ENCODE assay signal across 8 mouse cellular contexts in genomic region chr7:31208237-31209054, GRCm38 (mm10). TPM values are rescaled to one million over a fixed set of nuclear protein-coding genes. Genes with fewer than 3 reads are reported as not detected.
DNase-seq lines count a peak whose midpoint lies in the region; ATAC-seq and TF ChIP-seq lines count a peak whose summit lies in the region.

No protein-coding gene starts in this region.

- ATAC-seq in cerebellum, adult (ENCODE audit: insufficient number of reproducible peaks, low FRiP score, low TSS enrichment), result peak; percentile 72
- peak; percentile 94 for ATAC-seq in forebrain, embryonic 13.5 days
- ATAC-seq in heart, postnatal 0 days (ENCODE audit: insufficient read depth, low read depth), result peak; percentile 58
- ATAC-seq in liver, embryonic 14.5 days (ENCODE audit: insufficient read depth), result peak; percentile 57
- ATAC-seq in neural tube, embryonic 11.5 days (ENCODE audit: insufficient read depth, low FRiP score, low TSS enrichment), result peak; percentile 85
- ATAC-seq in stomach, embryonic 16.5 days (ENCODE audit: insufficient read depth, low FRiP score), result peak; percentile 68; the same call in 1 of the 2 replicates

- dilution Hi-C loops in CH12.LX (cut with MboI; ENCODE audit: extremely low pct_ligation_motif_present, extremely low pct_unique_long_range_greater_than_20kb, low sequenced_read_pairs), result no loop called here

- peak overlapping the region; percentile 82 for H3K9ac ChIP-seq in CH12.LX (ENCODE audit: insufficient read depth, low read depth)
- peak overlapping the region; percentile 74 for H3K9ac ChIP-seq in forebrain, embryonic 13.5 days
- H3K9ac ChIP-seq in heart, postnatal 0 days (replicated peaks; ENCODE audit: low read depth, low read length), result peak overlapping the region; percentile 51
- H3K9ac ChIP-seq in liver, embryonic 14.5 days (replicated peaks), result peak overlapping the region; percentile 19; the same call in 1 of the 2 replicates
- H3K9ac ChIP-seq in neural tube, embryonic 11.5 days (ENCODE audit: low read length), result peak overlapping the region; percentile 49
- H3K9ac ChIP-seq in stomach, embryonic 16.5 days (ENCODE audit: low read length), result peak overlapping the region; percentile 84

- H3K27ac ChIP-seq in CH12.LX (ENCODE audit: insufficient read depth, low read depth), result no peak overlapping the region
- no peak overlapping the region for H3K27ac ChIP-seq in forebrain, embryonic 13.5 days
- no peak overlapping the region for H3K27ac ChIP-seq in heart, postnatal 0 days (ENCODE audit: low read depth)
- no peak overlapping the region for H3K27ac ChIP-seq in liver, embryonic 14.5 days
- no peak overlapping the region for H3K27ac ChIP-seq in neural tube, embryonic 11.5 days (ENCODE audit: low read depth, low read length)
- H3K27ac ChIP-seq in stomach, embryonic 16.5 days (ENCODE audit: low read length), result no peak overlapping the region

- TF ChIP-seq RAD21 in CH12.LX (IDR thresholded peaks at IDR 0.05; ENCODE audit: low read depth, low read length), result no peak

- 33% methylated on average over 34 of the region's 34 CpGs for WGBS in forebrain, embryonic 13.5 days
- WGBS in heart, postnatal 0 days, result 31% methylated on average over 34 of the region's 34 CpGs
- 32% methylated on average over 34 of the region's 34 CpGs for WGBS in liver, embryonic 14.5 days (ENCODE audit: insufficient replicate concordance)
- 36% methylated on average over 34 of the region's 34 CpGs for WGBS in neural tube, embryonic 11.5 days
- WGBS in stomach, embryonic 16.5 days, result 32% methylated on average over 34 of the region's 34 CpGs

- H3K79me2 ChIP-seq in CH12.LX (replicated peaks; ENCODE audit: control insufficient read depth, extremely low read depth, insufficient read depth, poor library complexity, severe bottlenecking), result no peaks in the 10 kb centered on the region

- peak overlapping the region; percentile 73; the same call in 1 of the 2 replicates for H3K4me2 ChIP-seq in CH12.LX (ENCODE audit: insufficient read depth, low read depth, poor library complexity, severe bottlenecking)
- H3K4me2 ChIP-seq in forebrain, embryonic 13.5 days, result peak overlapping the region; percentile 69
- H3K4me2 ChIP-seq in heart, postnatal 0 days (ENCODE audit: low read depth, low read length), result peak overlapping the region; percentile 69
- H3K4me2 ChIP-seq in liver, embryonic 14.5 days (ENCODE audit: low read depth), result peak overlapping the region; percentile 62
- H3K4me2 ChIP-seq in neural tube, embryonic 11.5 days (ENCODE audit: low read depth), result peak overlapping the region; percentile 56
- H3K4me2 ChIP-seq in stomach, embryonic 16.5 days (ENCODE audit: low read depth, low read length), result peak overlapping the region; percentile 70

- H3K36me3 ChIP-seq in CH12.LX (replicated peaks in 1 of 2; ENCODE audit: control insufficient read depth in 1 of 2, insufficient read depth in 1 of 2, low read length in 1 of 2), result peaks cover 16 to 28% of the 10 kb centered on the region in 2 experiments
- peaks cover 5% of the 10 kb centered on the region; the same call in 1 of the 2 replicates for H3K36me3 ChIP-seq in forebrain, embryonic 13.5 days (ENCODE audit: poor library complexity, severe bottlenecking)
- H3K36me3 ChIP-seq in heart, postnatal 0 days (replicated peaks; ENCODE audit: control insufficient read depth, insufficient read depth, low read length), result no peaks in the 10 kb centered on the region
- no peaks in the 10 kb centered on the region for H3K36me3 ChIP-seq in liver, embryonic 14.5 days (replicated peaks; ENCODE audit: control insufficient read depth, insufficient read depth, low read depth)
- H3K36me3 ChIP-seq in neural tube, embryonic 11.5 days (ENCODE audit: control insufficient read depth, insufficient read depth, low read length), result no peaks in the 10 kb centered on the region
- no peaks in the 10 kb centered on the region for H3K36me3 ChIP-seq in stomach, embryonic 16.5 days (ENCODE audit: control insufficient read depth, insufficient read depth, low read length)

- H3K9me3 ChIP-seq in CH12.LX (replicated peaks; ENCODE audit: low read length), result peaks cover 2% of the 10 kb centered on the region
- no peaks in the 10 kb centered on the region for H3K9me3 ChIP-seq in forebrain, embryonic 13.5 days (replicated peaks)
- H3K9me3 ChIP-seq in heart, postnatal 0 days (replicated peaks; ENCODE audit: control insufficient read depth, low read length), result no peaks in the 10 kb centered on the region
- no peaks in the 10 kb centered on the region for H3K9me3 ChIP-seq in liver, embryonic 14.5 days (ENCODE audit: control insufficient read depth, low read length)
- peaks cover 3% of the 10 kb centered on the region; the same call in 1 of the 2 replicates for H3K9me3 ChIP-seq in neural tube, embryonic 11.5 days (ENCODE audit: control insufficient read depth, low read length)
- no peaks in the 10 kb centered on the region for H3K9me3 ChIP-seq in stomach, embryonic 16.5 days (replicated peaks; ENCODE audit: control insufficient read depth, low read length)

- peak overlapping the region; percentile 70 to 93 (median 80) for H3K4me3 ChIP-seq in CH12.LX (replicated peaks in 1 of 3; ENCODE audit: low read depth in 2 of 3, low read length in 2 of 3, poor library complexity in 1 of 3)
- H3K4me3 ChIP-seq in forebrain, embryonic 13.5 days, result peak overlapping the region; percentile 53
- peak overlapping the region; percentile 74 for H3K4me3 ChIP-seq in heart, postnatal 0 days (ENCODE audit: low read depth, low read length)
- peak overlapping the region; percentile 58 to 89 for H3K4me3 ChIP-seq in liver, embryonic 14.5 days (ENCODE audit: insufficient read depth in 1 of 2, low read depth in 2 of 2, low read length in 2 of 2)
- peak overlapping the region; percentile 62 for H3K4me3 ChIP-seq in neural tube, embryonic 11.5 days (ENCODE audit: low read depth, low read length)
- peak overlapping the region; percentile 78 for H3K4me3 ChIP-seq in stomach, embryonic 16.5 days (replicated peaks; ENCODE audit: low read length)

- in situ Hi-C loops in CH12.LX (cut with MboI; ENCODE audit: low pct_ligation_motif_present, low pct_unique_long_range_greater_than_20kb, low sequenced_read_pairs), result no loop called here

- TF ChIP-seq CTCF in CH12.LX (conservative IDR thresholded peaks at IDR 0.05 in 1 of 2, IDR thresholded peaks at IDR 0.05 in 1 of 2; ENCODE audit: low read depth in 2 of 2, low read length in 2 of 2), result peak in 1 of 2 experiments; percentile 37; a peak in 2 of 4 replicates
- TF ChIP-seq CTCF in heart, postnatal 0 days (IDR thresholded peaks at IDR 0.05; ENCODE audit: low read depth), result no peak
- TF ChIP-seq CTCF in liver, embryonic 14.5 days (IDR thresholded peaks at IDR 0.05; ENCODE audit: low read depth), result 0 out of 2 replicates have a peak, but pooled peaks have one; percentile 9

- peak; percentile 73 for TF ChIP-seq POLR2A in CH12.LX (IDR thresholded peaks at IDR 0.05; ENCODE audit: low read depth, low read length)

- TF ChIP-seq EP300 in CH12.LX (IDR thresholded peaks at IDR 0.05; ENCODE audit: low read length), result no peak
- no peak for TF ChIP-seq EP300 in heart, postnatal 0 days (IDR thresholded peaks at IDR 0.05; ENCODE audit: low read depth)
- no peak for TF ChIP-seq EP300 in liver, embryonic 14.5 days (IDR thresholded peaks at IDR 0.05; ENCODE audit: low read depth)

- DNase-seq in CH12.LX (ENCODE audit: extremely low read depth), result peak; percentile 91
- DNase-seq in heart, postnatal 0 days (ENCODE audit: low spot score), result peak; percentile 34
- peak; percentile 83 to 88 for DNase-seq in kidney, postnatal 36 days
- peak; percentile 57 to 61 (median 59) for DNase-seq in liver, embryonic 14.5 days (ENCODE audit: low read depth in 3 of 3, low spot score in 3 of 3)
- DNase-seq in neural tube, embryonic 11.5 days (ENCODE audit: low spot score), result peak; percentile 79

- H3K27me3 ChIP-seq in CH12.LX (replicated peaks), result peaks cover 28% of the 10 kb centered on the region
- H3K27me3 ChIP-seq in forebrain, embryonic 13.5 days, result no peaks in the 10 kb centered on the region
- H3K27me3 ChIP-seq in heart, postnatal 0 days (ENCODE audit: control insufficient read depth, insufficient read depth, low read length), result no peaks in the 10 kb centered on the region
- H3K27me3 ChIP-seq in liver, embryonic 14.5 days (ENCODE audit: control insufficient read depth, insufficient read depth, low read length), result no peaks in the 10 kb centered on the region
- H3K27me3 ChIP-seq in neural tube, embryonic 11.5 days (ENCODE audit: control insufficient read depth, insufficient read depth, low read length), result no peaks in the 10 kb centered on the region
- H3K27me3 ChIP-seq in stomach, embryonic 16.5 days (ENCODE audit: control insufficient read depth, insufficient read depth, low read length), result no peaks in the 10 kb centered on the region

- H3K4me1 ChIP-seq in CH12.LX (ENCODE audit: control insufficient read depth in 1 of 2, insufficient read depth in 2 of 2), result peaks cover 5 to 10% of the 10 kb centered on the region in 2 experiments
- peaks cover 10% of the 10 kb centered on the region for H3K4me1 ChIP-seq in forebrain, embryonic 13.5 days
- peaks cover 3% of the 10 kb centered on the region; the same call in 1 of the 2 replicates for H3K4me1 ChIP-seq in heart, postnatal 0 days (ENCODE audit: control insufficient read depth, insufficient read depth)
- H3K4me1 ChIP-seq in liver, embryonic 14.5 days (replicated peaks; ENCODE audit: control insufficient read depth in 2 of 2, insufficient read depth in 2 of 2, low read length in 1 of 2), result peaks cover 0 to 3% of the 10 kb centered on the region in 2 experiments; a peak in 1 of 4 replicates
- H3K4me1 ChIP-seq in neural tube, embryonic 11.5 days (ENCODE audit: control insufficient read depth, insufficient read depth, low read length), result no peaks in the 10 kb centered on the region
- H3K4me1 ChIP-seq in stomach, embryonic 16.5 days (ENCODE audit: control insufficient read depth, insufficient read depth, low read length), result peaks cover 4% of the 10 kb centered on the region; the same call in 1 of the 2 replicates

TF ChIP-seq in CH12.LX, 34 proteins besides CTCF, POLR2A, EP300 and RAD21 (continues in another document):
- TF ChIP-seq POLR2AphosphoS2 (IDR thresholded peaks at IDR 0.05; ENCODE audit: low read depth, low read length), result peak; percentile 69; the same call in 1 of the 2 replicates
- TF ChIP-seq CHD2 (IDR thresholded peaks at IDR 0.05; ENCODE audit: low read length), result no peak
- peak; percentile 68; the same call in 1 of the 2 replicates for TF ChIP-seq TCF12 (IDR thresholded peaks at IDR 0.05; ENCODE audit: low read depth, low read length)

RNA-seq across cellular contexts. Expression of gene Gramd1a, which starts 52.8 kb away (rescaled TPM):
- total RNA-seq in CH12.LX (2012; rRNA removed), result 66.6 and 86.0 TPM in 2 replicates
- total RNA-seq in CH12.LX (2014; rRNA removed), result 45.7 and 49.5 TPM in 2 replicates
- 70.0 and 90.7 TPM in 2 replicates for polyA plus RNA-seq in CH12.LX (2012; ENCODE audit: insufficient read length, low read depth)
- 171 and 189 TPM in 2 replicates for polyA plus RNA-seq in forebrain, embryonic 13.5 days (2015; fragmentation: Nextera tagmentation; extraction: Ambion mirVana)
- total RNA-seq in heart, postnatal 0 days (2014; rRNA removed; ENCODE audit: low replicate concordance), result 53.9 and 57.2 TPM in 2 replicates
- 25.9 and 27.0 TPM in 2 replicates for polyA plus RNA-seq in heart, postnatal 0 days (2015; fragmentation: Nextera tagmentation; extraction: Ambion mirVana)
- 19.1 and 19.4 TPM in 2 replicates for polyA plus RNA-seq in liver, embryonic 14.5 days (2012; rRNA removed)
- polyA plus RNA-seq in liver, embryonic 14.5 days (2014; fragmentation: Nextera tagmentation; extraction: Ambion mirVana), result 8.0 and 8.5 TPM in 2 replicates
- 144 and 159 TPM in 2 replicates for polyA plus RNA-seq in neural tube, embryonic 11.5 days (2014; fragmentation: Nextera tagmentation; extraction: Ambion mirVana)
- 56.7 and 57.9 TPM in 2 replicates for polyA plus RNA-seq in stomach, embryonic 16.5 days (2015; fragmentation: Nextera tagmentation; extraction: Ambion mirVana)

Comparison
In these comparisons a context has a peak if more than half of its experiments do, and no peak if none do; other contexts are left out.
1. DNase-seq: peak in every context shown above with its lines; median percentile 91 in CH12.LX; 86 in kidney, postnatal 36 days; 79 in neural tube, embryonic 11.5 days; 59 in liver, embryonic 14.5 days; 34 in heart, postnatal 0 days.
2. H3K9ac ChIP-seq: peak in every context shown above with its lines; median percentile 84 in stomach, embryonic 16.5 days; 82 in CH12.LX; 74 in forebrain, embryonic 13.5 days; 51 in heart, postnatal 0 days; 49 in neural tube, embryonic 11.5 days; 19 in liver, embryonic 14.5 days.